Mouse (Mus musculus) lung, postnatal 0 days (tissue): ENCODE measurements at regions not wholly inside any gene's neighbourhood (a gene's known extent, or its start where the extent isn't known, plus 50 kb on each side); places are given as distances from the start of the nearest gene placed in this dataset.

Experiments used
- CTCF ChIP-seq: IDR thresholded peaks from 2 replicates; pipeline ENCODE4 v1.5.1; 2016; ENCODE audit warnings: antibody characterized with exemption, mild to moderate bottlenecking
- EP300 ChIP-seq: IDR thresholded peaks from 2 replicates; pipeline ENCODE4 v1.6.1; 2016; ENCODE audit warnings: antibody characterized with exemption, mild to moderate bottlenecking, control low read depth

- TF ChIP-seq CTCF, result no peak
- TF ChIP-seq EP300, result no peak
Observed at GRCm38 (mm10) chr13:112227766-112228165, 60.5 kb upstream of the Ankrd55 start.
